Mouse (Mus musculus) liver, embryonic 14.5 days (tissue): ENCODE data around the gene Ebf4.

Experiments used
- CTCF ChIP-seq: IDR thresholded peaks from 2 replicates; pipeline ENCODE4 v1.5.1; 2016; ENCODE audit warnings: antibody characterized with exemption, low read depth, control low read depth
- EP300 ChIP-seq: IDR thresholded peaks from 2 replicates; pipeline ENCODE4 v1.6.1; 2016; ENCODE audit warnings: antibody characterized with exemption, low read depth

GRCm38 (mm10) chr2:130357551-130357950 lies 62.6 kb downstream of the Ebf4 start:
- TF ChIP-seq CTCF, result no peak
- no peak for TF ChIP-seq EP300
